Mouse (Mus musculus): ENCODE data around the gene Myh9.

Gene Myh9

DNA sequence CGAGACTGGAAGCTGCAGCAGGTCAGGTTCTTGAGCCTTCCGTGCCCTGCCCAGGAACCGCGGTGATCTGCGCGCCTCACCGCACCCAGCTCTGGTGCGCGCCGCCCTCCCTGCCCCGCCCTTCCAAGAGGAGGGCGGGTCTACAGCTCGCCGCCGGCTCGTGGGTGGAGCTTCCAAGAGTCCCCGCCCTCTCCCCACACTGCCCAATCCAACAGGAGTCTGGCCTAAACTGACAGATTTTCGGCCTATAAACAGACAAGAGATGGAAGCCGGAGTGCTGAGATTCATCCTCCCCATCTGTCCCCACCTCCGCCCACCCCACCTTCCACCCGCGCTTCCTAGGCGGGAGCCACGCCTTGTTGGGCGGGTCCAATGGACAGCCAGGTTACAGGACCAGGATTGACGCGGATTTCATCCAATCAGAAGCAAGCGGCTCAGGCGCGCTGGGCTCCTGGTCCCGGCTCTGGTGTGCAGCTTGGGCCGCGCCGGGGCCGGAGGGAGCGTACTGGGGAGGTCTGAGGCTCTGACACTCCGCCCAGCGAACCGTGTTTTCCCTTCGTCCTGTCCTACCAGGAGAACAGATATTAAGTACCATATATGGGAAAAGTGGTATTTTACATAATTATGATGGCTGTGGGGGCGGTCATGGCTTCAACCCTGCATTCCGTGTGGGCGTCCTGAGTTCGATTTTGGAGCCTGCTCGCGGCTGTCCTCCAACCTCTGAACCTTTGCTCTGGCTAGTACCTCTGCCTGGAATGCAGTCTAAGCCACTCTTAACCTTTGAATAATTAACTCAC is at the start of gene Myh9:
TSS of gene Myh9 (minus strand) at position 129 of the 797 bp plus-strand sequence.
- DNase-seq (ENCODE audit: low read depth), result peak; percentile 100

GRCm38 (mm10) chr15:77891766-77892165 is 49.8 kb upstream of the Myh9 start:
- peak; percentile 70 for DNase-seq (ENCODE audit: low read depth)

DNA sequence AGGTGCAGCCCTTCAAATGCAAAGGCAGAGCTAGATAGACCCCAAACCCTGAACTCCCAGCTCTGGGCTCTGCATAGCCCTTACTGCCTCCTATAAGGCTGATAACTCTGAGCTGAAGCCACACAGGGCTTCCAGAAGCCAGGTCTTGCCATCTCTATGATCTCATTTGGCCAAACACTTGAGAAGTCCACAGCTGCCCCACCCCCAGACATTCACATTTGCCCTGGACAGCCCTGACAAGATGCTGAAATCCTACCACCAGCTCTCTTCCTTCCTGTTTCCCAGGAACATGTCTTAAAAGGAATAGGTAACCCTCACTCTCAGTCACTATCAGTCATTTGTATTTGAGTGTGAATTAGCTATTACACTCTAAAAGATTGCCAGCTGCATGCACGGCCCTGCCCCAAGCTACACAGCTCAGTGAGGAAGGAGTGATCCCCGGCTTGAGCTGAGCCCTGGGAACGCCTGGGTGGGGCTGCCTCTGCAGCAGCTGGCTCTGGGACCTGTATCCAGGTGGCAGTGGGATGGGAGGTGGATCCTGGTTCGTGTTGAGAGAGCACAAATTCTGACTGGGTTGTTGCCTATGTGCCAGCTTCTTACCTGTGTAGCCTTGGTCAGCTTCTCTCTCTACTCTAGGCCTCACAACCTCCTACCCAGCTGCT is 47.9 kb upstream of the Myh9 start:
- no peak for DNase-seq (ENCODE audit: low read depth)

DNA sequence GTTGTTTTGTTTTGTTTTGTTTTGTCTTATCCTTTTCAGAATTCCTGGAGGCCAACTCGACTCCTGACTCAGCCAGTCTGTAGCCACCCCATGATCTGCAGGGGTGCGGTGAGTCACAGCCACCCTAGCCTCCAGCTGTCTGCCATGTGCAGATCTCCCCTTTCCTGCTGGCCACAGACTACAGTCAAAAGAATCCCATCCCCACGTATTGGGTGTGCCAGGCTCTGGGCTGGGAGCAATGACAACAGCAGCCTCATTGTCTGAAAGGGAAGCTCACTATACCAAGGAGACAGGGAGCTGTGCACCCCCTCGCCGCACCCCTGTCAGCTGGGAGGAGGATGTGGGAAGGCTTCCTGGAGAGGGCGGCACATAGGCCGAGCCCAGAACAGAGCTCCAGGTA is 46.3 kb upstream of the Myh9 start:
- DNase-seq (ENCODE audit: low read depth), result peak; percentile 68

- peak; percentile 93 for DNase-seq (ENCODE audit: low read depth)
These were observed 45.1 kb upstream of the Myh9 start for GRCm38 (mm10) chr15:77887093-77887488.

DNA sequence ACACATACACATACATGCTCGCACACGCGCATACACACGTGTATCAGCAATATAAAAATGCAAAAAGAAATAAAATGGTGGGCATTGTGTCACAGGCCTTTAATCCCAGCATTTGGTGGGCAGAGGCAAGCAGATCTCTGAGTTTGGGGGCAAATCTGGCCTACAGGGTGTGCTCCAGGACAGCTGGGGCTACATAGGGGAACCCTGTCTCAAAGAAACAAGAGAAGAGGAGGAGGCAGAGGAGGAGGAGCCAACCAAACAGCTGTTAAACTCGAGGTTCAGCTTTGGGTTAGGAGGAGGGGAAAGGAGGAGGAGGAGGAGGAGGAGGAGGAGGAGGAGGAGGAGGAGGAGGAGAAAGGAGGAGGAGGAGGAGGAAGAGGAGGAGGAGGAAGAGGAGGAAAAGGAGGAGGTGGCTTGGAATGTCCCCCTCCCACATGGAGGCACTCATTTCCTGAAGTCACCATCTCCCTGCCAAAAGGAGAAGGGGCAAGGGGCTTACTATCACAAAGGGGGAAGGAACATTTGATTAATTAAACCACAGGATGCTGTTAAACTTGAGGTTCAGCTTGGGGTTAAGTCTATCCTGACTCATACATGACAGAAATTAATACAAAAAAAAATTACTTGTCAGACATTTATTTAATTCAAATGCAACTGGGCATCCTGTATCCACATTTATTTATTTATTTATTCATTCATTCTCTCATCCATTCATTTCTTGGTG is 44.6 kb upstream of the Myh9 start:
- DNase-seq (ENCODE audit: low read depth), result peak; percentile 98

DNA sequence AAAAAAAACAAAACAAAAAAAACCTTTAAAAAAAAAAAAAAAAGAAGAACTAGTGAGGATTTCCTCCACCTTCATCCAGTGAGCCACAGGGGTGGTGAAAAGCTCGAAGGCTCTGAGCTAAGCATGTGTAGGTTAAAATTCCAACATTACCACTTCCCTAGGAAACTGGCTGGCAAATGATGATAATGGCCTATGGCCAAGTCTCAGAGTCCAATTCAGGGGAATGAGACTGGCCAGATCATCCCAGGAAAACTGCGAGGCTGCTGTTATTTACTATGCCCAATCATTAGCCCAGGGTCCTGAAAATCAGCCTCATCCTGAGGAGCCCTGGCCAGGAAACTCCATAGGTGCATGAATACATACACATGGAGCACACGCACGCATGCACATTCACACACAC is 44.0 kb upstream of the Myh9 start:
- DNase-seq (ENCODE audit: low read depth), result peak; percentile 45

GRCm38 (mm10) chr15:77885159-77885558 is 43.2 kb upstream of the Myh9 start:
- no peak for DNase-seq (ENCODE audit: low read depth)

DNA sequence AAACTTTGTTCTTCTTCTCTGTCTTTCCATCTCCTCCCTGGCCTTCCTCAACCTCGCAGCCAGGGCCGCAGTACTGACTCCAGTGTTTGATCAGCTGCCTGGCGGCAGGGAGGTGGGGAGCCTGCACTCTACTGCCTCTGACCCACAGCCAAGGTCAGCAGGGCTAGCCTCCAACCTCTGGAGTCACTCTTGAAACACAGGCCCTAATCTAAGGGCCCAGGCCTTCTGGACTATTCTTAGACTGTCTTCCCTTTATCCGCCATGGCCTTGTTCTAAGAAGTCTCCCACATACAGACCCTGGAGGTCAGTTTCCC is 41.7 kb upstream of the Myh9 start:
- DNase-seq (ENCODE audit: low read depth), result no peak

DNA sequence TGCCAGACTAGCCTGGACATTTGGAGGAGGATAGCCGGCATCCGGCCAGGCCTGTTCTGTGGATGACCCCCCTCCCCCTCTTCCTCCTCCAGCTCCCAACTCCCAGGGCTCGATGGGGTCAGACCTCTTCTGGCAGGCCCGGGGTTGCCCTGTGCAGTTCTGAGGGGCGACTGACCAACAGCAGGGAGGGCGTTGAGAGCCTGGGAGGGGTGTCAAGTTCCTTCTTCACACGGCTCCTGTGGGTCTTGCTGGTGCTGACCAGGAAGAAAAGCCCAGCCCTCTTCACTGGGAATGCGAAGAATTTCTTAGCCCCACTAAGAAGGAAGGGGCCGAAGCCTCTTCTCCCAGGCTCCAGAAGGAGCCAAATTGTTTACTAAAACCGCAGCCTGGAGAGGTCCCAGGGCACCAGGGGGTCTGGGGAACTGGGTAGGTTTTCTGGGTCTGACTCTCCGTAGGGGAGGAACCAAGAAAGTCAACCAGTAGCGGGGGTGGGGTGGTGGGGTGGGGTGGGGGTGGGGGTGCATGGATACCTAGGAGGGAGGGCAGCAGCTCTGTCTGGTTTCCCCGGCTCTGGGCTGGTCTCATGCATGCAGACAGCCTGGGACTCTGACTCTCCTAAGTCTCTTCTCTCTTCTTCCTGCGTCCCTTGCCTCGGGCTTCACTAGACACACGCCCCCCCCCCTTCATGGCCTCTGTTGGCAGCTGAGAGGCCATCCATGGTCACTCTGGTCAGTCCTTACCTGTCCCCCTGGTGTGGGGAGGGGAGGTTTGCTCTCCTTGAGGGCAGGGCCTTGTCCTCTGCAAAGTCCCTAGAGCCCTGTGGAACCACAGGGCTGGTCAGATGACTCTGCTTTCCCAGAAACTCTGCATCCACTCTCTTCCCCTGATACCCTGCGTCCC is 41.1 kb upstream of the Myh9 start:
- DNase-seq (ENCODE audit: low read depth), result peak; percentile 51

- DNase-seq (ENCODE audit: low read depth), result no peak
These were observed 40.3 kb upstream of the Myh9 start for GRCm38 (mm10) chr15:77882297-77882696.

- peak; percentile 100 for DNase-seq (ENCODE audit: low read depth)
These were observed 39.7 kb upstream of the Myh9 start for GRCm38 (mm10) chr15:77881698-77882097.

DNA sequence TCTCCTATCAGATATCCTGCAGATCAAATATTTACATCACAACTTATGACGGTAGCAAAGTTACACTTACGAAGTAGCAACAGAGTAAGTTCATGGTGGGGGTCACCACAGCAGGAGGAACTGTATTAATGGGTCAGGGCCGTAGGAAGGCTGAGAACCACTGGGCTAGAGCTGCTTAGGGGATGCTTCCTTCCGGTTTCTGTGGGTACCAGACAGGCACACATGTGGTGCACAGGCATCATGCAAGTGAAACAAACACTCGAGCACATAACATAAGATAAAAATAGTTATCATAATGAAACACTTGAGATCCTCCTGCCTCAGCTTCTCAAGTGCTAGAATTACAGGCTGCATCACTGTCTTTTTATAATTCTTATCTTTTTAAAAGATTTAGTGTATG is 38.8 kb upstream of the Myh9 start:
- DNase-seq (ENCODE audit: low read depth), result peak; percentile 57

GRCm38 (mm10) chr15:77879756-77880155 is 37.8 kb upstream of the Myh9 start:
- no peak for DNase-seq (ENCODE audit: low read depth)

DNA sequence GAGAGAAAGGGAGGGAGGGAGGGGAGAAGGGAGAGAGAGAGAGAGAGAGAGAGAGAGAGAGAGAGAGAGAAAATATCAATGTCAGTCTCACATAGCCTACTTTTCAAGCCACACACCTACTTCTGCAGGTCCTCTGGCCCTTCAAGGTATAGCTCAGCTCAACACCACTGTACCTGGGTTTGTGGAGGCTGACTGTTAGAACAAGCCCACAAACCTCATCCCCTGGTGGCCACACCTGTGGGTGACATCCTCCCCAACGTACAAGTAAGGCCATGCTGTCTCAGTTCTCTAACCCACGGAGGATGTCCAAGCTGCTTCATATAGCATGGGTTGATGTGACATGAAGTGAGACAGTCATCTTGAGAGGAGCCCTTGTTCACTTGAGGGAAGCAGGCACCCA is 35.2 kb upstream of the Myh9 start:
- no peak for DNase-seq (ENCODE audit: low read depth)

DNA sequence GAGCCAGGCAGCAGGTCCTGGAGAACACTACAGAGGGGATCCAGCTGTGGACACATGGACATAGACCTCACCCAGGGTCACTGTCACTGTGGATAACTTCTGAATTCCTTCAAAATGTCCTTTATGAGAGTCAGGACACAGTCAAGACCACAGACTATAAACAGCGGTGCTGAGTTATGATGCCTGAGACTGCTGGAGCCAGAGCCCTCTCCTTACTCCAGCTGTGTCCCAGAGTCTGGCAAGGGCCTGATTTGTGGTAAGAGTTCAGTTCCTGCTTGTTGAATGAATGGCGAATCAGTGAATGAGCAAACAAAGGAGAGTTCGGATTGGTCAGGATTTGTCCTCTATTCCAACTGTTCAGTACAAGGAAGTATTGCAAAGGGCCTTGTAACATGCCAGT is 34.7 kb upstream of the Myh9 start:
- no peak for DNase-seq (ENCODE audit: low read depth)

- DNase-seq (ENCODE audit: low read depth), result peak; percentile 55
These were observed 34.0 kb upstream of the Myh9 start for GRCm38 (mm10) chr15:77875953-77876352.

DNA sequence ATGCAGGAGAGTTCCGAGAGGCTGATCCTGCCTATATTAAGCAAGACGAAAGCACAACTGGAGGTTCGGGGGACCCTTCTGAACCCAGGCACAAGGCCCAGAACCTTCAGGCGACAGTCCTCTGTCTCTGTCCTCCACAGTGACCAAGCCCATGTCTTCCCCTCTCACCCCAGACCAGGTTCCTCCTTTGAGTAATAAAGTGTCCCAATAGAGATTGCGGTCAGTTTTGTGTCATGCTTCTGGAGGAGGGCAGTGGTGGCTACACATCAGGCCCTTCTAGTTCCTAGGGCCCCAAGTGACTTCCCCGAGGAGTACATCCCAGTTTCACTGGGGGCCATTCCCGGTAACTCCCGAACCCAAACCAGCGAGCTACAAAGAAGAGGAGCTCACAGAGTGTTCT is 32.8 kb upstream of the Myh9 start:
- DNase-seq (ENCODE audit: low read depth), result peak; percentile 64

GRCm38 (mm10) chr15:77874310-77874709 is 32.3 kb upstream of the Myh9 start:
- DNase-seq (ENCODE audit: low read depth), result peak; percentile 41

- DNase-seq (ENCODE audit: low read depth), result no peak
These were observed 31.6 kb upstream of the Myh9 start for GRCm38 (mm10) chr15:77873564-77873963.

GRCm38 (mm10) chr15:77872996-77873395 is 31.0 kb upstream of the Myh9 start:
- DNase-seq (ENCODE audit: low read depth), result no peak

- DNase-seq (ENCODE audit: low read depth), result no peak
These were observed 26.4 kb upstream of the Myh9 start for GRCm38 (mm10) chr15:77868340-77868739.

Data from 416B (cell line).